Mouse (Mus musculus) gastrocnemius, adult 18-20 months (tissue): ENCODE data around the gene Gm20388. TPM values are rescaled to one million over a fixed set of nuclear protein-coding genes. Genes with fewer than 3 reads are reported as not detected.
A peak's percentile ranks its signal among the peaks of the same experiment; 100 is the strongest.

ENCODE experiments used
- DNase-seq: peaks from one replicate; pipeline ENCODE4 v3.0.0; 2021; ENCODE audit warnings: low spot score
- total RNA-seq, 2 experiments: library from RNA; stranded (reverse); gene quantifications; 2 replicates each; pipeline ENCODE4 v1.2.3; 2021

Gm20388 gene
- total RNA-seq, 2 experiments from 2014 or later, result 10.5 to 12.3 TPM

DNA sequence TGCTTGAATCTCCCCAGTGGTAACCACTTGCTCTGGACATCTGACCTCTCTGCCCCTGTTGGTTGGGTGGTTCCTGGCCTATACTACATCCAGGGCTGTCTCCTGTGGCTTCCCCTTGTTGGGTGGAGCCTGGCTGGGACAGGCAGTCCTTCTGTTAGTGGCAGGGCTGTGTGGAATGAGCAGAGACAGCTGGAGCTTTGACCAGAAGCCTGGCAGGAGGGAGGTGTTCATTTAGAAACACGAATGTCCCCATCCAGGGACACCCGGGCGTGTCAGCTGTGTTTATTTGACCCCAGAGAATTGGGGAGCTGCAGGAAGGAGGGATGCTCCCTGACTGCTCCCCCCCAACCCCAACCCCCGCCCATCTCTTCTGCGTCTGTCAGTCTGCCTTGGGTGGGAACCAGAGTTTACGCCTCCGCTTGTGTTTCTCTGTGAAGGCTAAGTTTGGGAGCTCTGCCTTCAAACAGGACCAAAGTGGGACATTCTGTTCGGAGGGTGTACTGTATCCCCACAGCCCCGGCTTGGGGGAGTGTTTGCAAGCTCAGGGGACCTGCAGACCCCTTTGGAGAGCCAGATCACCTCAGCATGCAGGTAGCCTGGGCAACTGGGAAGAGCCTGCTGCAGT is 340.9 kb downstream of the Gm20388 start:
- DNase-seq, result peak; percentile 79

DNA sequence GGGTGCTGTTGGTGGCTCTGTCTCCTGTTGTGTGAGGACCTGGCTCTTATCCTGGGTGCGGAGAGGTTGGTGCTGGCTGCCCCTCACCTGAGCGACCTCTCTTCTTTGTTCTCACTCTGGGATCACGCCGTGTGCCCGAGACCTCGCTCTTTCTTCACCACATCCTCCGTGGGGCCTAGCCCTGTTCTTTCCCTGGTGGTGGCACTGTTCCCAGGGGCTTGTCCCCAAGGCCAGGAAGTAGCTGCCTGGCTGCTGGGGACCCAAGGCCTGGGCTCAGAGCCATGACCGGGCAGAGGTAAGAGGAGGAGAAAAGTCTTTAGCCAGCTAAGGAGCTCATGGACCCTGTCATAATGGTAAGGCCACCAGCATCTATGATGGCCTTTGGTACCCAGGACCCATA is 343.0 kb downstream of the Gm20388 start:
- DNase-seq, result no peak

DNA sequence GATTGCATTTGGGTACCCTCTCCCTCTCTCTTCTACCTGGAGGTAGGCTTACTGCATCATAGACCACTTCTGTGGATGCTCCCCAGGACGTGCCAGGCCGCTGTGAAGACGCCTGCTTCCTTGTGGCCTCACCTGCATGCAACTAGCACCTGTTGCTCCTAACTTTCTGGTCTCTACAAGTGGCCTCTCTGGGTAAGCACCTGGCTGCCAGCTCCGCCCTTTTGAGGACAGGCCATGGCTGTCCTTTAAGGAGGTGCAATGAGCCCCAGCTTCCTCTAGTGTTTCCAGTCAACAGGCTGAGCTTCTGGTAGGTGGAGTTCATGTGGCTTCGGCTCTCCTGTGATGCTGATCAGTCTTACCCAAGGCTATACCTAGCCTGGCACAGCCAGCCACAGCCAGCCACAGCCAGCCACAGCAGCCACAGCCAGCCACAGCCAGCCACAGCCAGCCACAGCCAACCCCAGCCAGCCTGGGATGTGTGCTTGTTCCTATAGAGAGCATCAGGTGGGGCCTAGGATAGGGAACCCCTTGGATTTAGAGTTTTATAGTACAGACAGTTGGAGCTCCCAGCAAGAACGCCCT is 344.9 kb downstream of the Gm20388 start:
- no peak for DNase-seq

DNA sequence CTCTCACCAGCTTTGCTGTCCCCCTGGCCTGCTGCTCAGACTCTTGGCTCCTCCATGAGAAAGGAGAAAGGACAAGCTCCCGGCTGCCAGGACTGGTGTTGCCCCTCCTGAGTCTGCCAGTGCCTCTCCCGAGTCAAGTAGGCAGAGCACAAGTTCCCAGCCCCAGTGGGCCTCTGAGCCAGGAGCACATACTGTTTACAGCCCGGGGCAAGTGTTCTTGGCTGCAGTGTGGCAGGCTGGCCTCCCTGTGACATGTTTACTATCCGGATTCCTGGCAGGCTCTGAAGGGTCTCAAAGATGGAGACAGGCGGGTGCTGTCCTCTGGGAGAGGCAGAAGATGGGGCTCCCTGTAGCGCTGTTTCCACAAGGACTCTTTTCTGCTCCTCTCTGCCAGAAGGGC is 346.3 kb downstream of the Gm20388 start:
- DNase-seq, result peak; percentile 84

DNA sequence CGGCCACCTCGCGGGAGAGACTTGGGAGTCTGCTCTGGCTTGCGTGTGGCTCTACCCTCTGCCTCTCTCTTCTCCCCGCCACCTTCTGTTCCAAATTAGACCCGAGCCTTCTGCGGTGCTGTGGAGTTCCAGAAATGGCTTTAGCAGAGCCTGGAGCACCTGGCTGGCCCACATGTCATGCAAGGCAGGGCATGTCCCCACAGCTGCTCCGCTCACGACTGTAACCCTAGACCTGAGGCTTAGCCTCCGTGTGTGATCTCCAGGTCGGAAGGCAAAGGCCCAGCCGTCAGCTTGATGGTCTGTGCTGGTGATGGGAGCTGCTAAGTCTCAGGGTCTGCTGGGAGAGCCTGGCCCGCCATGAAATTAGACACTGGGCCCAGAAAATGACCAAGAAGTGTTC is 348.6 kb downstream of the Gm20388 start:
- DNase-seq, result peak; percentile 76

DNA sequence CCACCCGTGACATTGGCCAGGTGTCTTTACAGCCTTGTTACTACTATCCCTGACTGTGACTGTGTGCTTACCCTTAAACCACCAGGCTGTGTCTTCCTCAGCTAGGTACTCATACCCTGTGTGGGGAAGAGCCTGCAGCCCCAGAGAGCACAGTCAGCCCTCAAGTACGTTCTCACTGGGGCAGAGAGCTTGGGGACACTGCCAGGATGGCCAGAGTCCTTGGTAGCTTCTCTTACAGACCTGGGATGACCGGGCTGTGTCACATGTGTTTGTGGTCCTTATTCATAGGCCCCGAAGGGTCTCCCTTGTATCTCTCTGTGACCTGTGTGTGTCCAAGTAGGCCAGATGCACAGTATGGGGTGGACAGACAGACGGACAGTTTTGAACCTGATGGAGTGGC is 350.0 kb downstream of the Gm20388 start:
- peak; percentile 64 for DNase-seq

DNA sequence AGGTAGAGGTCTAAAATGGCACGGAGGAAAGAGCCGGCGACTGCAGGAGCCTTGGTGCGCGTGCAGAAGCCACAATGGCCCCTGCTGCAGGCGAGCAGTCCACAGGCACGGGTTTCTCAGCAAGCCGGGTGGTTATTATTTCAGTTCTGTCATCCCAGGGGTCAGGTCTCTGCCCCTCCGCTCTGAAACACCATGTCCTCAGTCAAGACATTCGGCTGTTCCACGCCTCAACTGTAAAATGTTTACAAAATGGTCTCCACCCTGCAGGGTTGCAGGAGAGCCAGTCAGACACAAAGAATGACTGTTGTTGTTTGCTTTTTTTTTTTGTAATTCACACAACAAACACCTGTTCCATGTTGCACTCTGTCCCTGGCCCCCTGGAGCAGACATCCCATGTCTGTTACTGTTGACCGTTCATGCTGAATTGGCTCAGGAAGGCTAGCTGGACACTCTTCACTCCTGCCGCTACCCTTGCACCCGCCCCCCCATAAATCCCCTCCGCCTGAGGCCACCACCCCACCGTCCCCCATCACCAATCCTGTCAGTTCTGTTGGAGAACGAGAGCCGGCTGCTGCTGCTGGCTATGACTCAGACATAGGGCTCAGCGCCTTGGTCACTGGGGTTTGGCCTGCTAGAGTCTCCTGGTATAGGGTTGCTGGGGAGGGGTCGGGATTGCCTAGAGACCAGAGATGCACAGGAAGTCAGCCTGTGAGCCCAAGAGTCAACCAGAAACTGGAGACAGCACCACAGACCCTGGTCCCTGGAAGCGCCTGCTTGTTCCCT is 350.9 kb downstream of the Gm20388 start:
- DNase-seq, result no peak

DNA sequence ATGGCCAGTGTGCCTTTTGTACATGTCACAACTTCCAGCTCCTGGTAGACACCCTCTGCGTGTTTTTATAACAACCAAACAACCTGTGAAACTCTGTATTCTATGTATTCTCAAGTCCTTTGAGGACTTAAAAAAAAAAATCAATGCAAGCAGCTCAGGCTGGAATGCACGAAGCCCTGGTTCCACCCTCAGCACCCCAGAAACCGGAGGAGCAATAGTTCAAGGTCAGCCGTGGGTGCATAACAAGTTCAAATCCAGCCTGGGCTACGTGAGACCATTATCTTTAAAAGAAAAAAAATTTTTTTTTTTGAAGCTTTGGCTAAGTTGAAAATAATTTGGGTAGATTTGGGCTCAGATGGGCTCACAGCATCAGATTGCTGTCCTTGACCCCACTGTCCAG is 353.2 kb downstream of the Gm20388 start:
- DNase-seq, result no peak

DNA sequence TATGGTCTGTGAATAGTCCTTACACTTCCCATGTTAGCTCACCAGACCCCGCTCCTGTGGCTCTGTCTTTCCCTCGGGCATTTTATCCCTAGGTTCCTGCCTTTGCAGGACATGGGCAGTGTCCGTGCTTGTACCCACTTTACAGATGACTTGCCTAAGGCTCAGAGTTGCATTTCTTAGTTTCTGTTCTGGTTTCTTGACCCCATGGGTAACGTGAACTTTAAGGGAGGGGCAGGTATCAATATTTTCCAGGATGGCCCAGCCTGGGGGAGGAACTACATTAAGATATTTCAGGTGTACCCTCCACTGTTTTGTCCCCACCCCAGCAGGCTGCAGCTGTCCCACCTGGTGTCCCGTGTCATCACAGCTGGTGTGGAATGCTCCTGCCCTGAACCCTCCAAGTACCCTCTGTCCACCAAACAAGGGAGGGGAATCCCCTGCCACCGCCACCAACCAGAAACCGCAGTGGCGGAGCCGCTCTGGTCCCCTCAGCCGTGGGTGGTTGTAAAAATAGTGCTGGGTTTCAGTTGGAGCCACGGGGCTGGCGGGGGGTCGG is 353.8 kb downstream of the Gm20388 start:
- DNase-seq, result no peak

DNA sequence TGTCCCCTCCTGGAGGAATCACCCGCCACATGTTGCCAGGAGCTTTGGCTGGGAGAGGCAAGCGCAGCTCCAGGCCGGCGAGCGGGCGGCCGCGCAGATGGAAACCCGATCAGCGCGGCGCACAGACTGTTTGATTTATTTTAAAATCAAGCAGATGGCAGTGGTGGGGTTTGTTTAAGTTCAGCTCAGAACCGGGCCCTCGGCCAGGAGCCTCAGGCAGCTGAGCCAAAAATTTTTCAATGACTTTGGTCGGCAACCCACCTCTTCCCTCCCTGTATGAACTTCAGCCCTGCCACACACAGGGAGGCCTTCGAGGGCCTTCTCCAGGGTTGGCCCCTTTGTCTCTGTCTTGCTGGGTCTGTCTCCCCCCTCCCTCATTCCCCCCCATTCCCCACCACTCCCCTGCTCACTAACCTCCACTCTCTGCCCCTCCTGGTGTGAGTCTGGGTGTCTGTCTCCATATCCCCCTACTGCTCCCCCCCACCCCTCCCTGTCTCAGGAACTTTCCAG is 354.4 kb downstream of the Gm20388 start:
- DNase-seq, result peak; percentile 82

DNA sequence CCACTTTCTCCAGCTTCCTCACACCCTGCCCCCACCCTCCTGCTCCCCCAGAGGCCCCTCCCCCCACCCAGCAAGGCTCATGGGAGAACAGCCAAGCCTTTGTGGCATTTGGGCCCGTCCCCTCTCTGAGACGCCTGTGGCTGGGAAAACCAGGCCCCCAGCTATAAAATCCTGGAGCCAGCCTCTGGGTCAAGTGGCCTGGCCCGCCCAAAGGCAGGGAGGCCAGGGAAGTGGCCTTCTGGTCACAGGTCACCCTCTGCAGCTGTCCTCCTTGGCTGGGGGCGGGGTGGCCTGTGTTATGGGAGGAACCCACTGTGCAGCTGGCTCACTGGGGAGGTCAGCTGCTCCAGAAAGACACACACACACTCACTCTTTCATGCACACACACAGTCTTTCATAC is 354.8 kb downstream of the Gm20388 start:
- DNase-seq, result peak; percentile 94

DNA sequence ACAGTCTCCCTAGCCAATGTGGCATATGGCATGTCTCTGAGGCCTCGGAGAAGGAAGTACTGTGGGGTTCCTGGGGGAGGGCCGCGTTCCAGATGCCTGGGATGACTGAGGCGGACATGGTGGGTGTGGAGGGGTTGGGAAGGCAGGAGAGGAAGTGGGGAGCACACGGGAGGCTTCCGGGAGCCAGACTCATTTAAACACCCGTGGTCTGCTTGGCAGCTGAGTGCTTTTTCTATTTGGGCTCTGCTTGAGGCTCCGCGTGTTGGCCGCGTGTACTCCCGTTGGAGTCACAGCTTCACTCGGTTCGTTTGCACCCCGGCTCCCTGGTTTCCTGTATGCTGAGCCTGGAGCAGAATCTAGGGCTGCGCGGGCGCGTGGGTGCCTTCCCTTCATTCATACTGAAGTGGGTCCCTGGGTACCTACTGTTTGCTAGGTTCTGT is 357.9 kb downstream of the Gm20388 start:
- no peak for DNase-seq

DNA sequence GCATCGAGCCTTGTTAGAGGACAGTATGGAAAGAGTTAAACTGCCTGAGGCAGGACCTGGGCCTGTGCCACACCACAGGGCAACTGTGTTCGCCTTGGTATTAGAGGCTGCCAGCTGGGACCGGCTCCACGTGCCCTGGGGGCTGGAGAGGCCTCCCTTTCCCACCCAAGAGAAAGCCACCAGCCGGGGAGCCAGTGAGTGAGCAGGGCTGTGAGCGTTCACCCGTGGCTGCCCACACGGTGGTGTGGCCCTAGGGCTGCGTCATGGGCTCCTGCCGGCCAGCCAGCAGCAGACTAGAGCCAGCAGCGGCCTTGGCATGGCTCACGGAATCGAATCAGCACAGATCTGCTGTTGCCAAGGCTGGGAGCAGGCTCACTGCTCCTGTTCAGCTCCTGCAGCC is 359.8 kb downstream of the Gm20388 start:
- peak; percentile 83 for DNase-seq

DNA sequence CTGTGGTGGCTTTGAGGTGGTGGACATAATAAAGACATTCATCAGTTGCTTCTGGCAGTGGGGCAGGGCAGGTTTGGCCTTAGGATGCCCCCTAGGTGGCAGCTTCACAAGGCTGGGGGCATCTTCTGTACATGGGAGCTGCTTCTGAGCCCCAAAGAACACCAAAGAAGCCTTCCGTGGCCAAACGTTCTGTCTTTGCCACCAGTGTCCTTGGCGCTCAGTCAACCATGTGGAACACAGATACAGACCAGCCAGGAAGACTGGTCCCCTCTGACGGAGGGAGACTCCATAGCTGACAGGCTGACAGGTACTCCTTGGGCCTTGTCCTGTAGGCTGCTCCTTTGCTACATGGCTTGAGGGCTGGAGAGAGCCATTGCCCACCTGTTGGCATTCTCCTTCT is 362.8 kb downstream of the Gm20388 start:
- no peak for DNase-seq

DNA sequence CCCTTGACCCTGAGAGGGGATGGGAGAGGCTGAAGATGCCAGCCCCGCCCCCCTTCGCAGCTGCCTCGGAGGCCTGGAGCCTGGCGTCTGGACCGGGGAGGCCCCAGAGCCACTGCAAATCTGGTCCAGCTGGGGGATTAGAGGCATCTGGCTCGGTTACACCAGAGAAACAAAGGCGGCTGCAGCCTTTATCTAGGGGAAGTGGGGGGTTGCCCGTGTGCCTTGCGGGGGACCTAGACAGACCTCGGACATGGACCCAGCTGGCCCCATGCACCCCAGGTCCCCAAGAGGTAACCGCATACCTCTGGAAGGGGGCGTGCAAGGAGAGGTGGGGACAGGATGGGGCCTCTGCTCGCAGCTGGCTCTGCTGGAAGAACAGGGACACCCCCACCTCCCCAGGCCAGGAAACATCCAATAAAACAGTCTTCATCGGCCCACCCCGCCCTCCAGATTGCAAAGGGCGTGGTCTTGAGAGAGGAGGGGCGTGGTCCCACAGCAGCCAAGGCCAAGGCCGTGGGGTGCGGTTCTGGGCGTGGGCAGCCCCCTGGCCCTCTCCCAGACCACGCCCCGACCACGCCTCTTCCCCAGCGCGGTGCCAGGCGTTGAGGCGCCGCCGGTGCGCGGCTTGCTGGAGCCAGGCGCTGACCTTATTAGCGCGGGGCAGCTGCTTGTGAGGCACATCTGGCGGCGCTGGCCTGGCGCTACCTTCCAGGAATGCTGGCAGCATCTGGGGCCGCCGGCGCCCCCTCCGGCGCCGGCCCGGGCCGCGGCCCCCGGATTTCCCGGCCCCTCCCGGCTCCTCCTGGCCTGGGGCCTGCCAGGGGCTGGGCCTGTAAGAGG is 365.6 kb downstream of the Gm20388 start:
- peak; percentile 88 for DNase-seq

DNA sequence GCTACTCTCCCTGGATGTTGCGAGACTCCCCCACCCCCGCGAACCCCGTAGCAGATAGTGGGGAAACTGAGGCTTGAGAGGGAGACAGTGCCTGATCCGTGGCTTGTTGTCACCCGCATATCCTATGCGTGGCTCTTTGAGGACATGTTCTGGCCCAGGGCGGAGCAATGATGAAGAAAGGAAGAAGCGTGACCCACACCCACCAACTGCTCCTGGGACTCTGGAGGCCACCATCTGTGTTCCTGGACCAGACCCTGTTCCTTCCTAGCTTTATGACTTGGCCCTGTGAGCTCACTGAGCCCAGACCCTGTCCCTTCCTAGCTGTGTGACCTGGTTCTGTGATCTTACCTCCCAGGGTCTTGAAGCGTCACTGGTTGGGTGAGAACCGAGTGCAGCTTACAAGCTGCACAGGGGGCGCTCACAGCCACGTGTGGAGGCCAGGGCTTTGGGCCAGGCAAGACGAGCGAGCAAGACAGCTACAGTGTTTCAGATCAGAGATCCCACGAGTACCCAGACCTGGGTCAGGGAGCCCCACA is 366.3 kb downstream of the Gm20388 start:
- peak; percentile 55 for DNase-seq

DNA sequence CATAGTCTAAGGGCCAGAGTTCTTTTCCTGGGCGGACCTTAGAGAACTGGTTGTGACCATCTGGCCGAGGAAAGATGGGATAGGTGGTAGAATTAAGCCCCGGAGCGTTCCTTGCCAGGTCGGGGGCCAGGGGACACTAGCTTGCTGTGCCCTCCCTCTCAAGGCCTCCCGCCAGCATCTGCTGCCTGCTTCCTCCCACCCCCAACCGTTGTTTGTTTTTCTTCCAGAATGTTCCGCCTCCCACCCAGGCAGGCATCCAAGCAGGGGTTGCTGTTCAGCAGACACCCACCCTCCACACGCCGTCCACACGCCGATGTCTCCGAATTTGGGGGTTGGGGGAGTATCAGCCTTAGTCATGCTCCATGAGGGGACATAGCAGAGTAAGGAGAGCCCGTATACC is 367.4 kb downstream of the Gm20388 start:
- no peak for DNase-seq

DNA sequence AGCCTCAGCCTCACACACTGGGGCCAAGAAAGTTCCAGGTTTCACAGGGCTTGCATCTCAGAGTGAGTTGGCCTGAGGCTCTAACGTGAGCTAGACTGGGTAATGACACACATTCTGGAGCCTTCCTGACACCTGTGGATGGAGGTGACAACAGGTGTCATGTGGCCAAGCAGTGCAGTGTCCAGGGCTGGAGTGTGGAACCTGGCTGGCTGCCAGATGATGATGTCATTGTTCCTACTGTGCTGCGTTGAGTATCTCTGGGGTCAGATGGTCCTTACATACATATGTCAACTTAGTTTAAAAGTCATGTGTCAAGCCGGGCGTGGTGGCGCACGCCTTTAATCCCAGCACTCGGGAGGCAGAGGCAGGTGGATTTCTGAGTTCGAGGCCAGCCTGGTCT is 368.8 kb downstream of the Gm20388 start:
- DNase-seq, result no peak

DNA sequence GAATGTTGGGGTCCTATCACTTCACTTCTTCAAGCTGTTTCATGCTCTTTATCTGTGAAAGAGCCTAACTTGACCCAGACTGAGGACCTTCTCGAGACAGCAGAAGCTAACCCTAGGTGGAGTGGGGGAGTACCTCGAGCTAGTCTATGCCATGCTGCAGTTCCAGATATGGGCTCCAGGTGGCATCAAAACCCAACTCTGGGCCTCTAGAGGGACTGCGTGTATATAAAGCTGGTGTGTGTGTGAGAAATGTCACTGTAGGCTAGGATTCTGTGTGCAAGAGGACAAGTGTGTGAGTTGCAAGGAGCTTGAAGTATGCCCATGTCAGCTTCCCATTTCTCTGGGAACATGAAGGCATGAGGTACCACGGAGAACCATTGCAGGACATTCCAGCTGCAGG is 370.8 kb downstream of the Gm20388 start:
- peak; percentile 82 for DNase-seq

DNA sequence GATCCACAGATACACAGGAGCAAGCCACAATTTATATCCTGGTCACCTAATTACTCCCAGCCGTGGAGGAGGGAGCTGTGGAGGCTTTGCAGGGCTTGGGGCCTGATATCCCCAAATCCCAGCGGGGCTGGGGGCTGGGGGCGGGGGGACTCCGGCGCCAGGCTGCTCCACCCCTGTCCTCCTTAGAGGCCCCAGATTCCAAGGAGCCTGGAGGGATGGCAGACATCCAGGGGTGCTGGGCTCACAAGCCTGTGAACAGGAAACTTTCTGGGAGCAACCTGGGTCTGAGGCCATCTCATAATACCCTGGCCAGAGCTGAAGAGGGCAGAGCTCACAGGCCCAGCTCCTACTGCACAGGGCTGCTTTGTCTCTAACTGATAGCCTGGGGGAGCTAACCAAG is 371.8 kb downstream of the Gm20388 start:
- DNase-seq, result no peak

DNA sequence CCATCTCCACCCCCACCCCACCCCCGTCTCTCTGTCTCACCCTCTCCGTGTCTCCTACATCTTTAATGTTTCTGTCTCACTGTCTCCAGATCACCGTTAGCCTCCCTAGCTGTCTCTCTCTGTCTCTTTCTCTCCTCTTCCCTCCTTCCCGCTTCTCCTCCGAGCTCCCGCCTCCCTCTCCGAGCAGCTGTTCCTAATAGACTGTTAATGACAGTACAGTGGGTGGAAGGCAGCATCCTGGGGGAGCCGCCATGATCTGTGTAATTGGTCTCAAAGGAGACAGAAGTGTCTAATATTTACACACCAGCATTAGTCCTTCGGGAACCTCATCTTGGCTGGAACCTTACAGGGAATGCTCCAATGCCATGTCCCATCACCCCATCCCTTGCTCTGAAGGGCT is 373.6 kb downstream of the Gm20388 start:
- no peak for DNase-seq
